Mouse (Mus musculus): ENCODE results near the gene Dnajb12. TPM values are rescaled to one million over a fixed set of nuclear protein-coding genes. Genes with fewer than 3 reads are reported as not detected.

Dnajb12 gene
- total and polyA plus RNA-seq, 3 experiments: 13.3 to 217 (median 41.7) TPM

GRCm38 (mm10) chr10:59889339-59889738, 10.0 kb downstream of the Dnajb12 start:
- Histone ChIP-seq H3K9ac (ENCODE audit: control insufficient read depth, low read depth, low read length, poor library complexity, severe bottlenecking) (no peak overlapping the region), H3K36me3 (ENCODE audit: control insufficient read depth in 1 of 2, insufficient read depth in 2 of 2, low read length in 2 of 2) (peaks cover 2 to 13% of the 10 kb centered on the region in 2 experiments; a peak in 3 of 4 replicates), H3K4me1 (ENCODE audit: control insufficient read depth in 1 of 2, insufficient read depth in 2 of 2, low read length in 2 of 2) (peaks cover 10 to 20% of the 10 kb centered on the region in 2 experiments), H3K4me3 (ENCODE audit: control insufficient read depth in 1 of 2, insufficient read depth in 1 of 2, low read depth in 2 of 2, low read length in 2 of 2) (no peak overlapping the region), H3K79me2 (ENCODE audit: control insufficient read depth, insufficient read depth, low read length, poor library complexity) (peaks cover 14% of the 10 kb centered on the region), H3K9me3 (replicated peaks; ENCODE audit: insufficient read depth, low read length) (no peaks in the 10 kb centered on the region), H3K27me3 (ENCODE audit: control insufficient read depth in 1 of 2, insufficient read depth in 2 of 2, low read length in 2 of 2) (no peaks in the 10 kb centered on the region), H3K27ac (ENCODE audit: control insufficient read depth, low read depth, low read length) (no peak overlapping the region)
- TF ChIP-seq MXI1 (IDR thresholded peaks at IDR 0.05; ENCODE audit: low read depth, low read length): no peak
- TF ChIP-seq KAT2A (conservative IDR thresholded peaks at IDR 0.05; ENCODE audit: low read depth, low read length): no peak
- TF ChIP-seq POLR2AphosphoS2 (IDR thresholded peaks at IDR 0.05; ENCODE audit: low read length): no peak
- no peak for TF ChIP-seq TCF12 (IDR thresholded peaks at IDR 0.05; ENCODE audit: low read depth, low read length)
- no peak for TF ChIP-seq ZMIZ1 (IDR thresholded peaks at IDR 0.05; ENCODE audit: low read depth, low read length)
- TF ChIP-seq POLR2A (IDR thresholded peaks at IDR 0.05; ENCODE audit: control insufficient read depth in 1 of 2, insufficient read depth in 1 of 2, low read depth in 1 of 2, low read length in 2 of 2, poor library complexity in 1 of 2): no peak
- TF ChIP-seq TBP (IDR thresholded peaks at IDR 0.05; ENCODE audit: low read depth, low read length): no peak
- TF ChIP-seq ZKSCAN1 (IDR thresholded peaks at IDR 0.05; ENCODE audit: low read depth, low read length): no peak
- TF ChIP-seq USF2 (IDR thresholded peaks at IDR 0.05; ENCODE audit: borderline replicate concordance in 1 of 2, insufficient read depth in 1 of 2, low read depth in 1 of 2, low read length in 2 of 2): no peak
- DNase-seq (ENCODE audit: low read depth, low spot score): no peak

DNA sequence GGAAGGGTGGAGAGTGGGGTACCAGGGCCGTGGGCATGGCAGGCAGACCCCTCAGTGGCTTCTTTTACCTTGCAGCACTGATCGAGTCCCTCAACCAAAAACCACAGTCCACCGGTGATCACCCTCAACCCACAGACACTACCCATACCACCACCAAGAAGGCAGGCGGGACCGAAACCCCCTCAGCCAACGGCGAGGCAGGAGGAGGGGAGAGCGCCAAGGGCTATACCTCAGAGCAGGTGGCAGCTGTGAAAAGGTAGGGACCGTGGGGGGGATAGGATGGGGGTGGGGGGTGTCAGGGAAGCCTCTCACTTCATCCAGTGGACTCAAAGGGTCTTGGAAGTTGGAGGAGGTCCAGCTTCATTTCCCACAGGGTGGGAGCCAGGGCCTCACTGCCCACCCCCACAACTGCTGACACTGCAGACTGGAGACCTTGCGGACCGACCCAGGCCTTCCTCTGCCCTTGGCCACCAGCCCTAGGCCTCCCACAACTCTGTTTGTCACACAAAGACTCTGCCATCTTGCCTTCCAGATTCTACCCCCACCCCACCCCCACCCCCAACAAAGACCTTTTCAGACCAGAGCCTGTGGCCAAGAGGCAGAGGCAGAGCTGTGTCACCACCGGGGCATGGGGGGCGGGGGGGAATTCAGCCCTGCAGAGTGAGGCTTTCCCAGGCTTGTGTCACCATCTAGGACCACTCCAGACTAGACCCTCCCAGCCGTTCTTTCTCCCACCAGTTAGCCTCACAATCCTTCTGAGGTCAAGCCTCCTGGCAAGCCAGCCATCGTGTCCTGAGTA, 10.8 kb downstream of the Dnajb12 start:
- no peaks in the 10 kb centered on the region for H3K27me3 ChIP-seq (ENCODE audit: control insufficient read depth in 1 of 2, insufficient read depth in 2 of 2, low read length in 2 of 2)
- no peaks in the 10 kb centered on the region for H3K9me3 ChIP-seq (replicated peaks; ENCODE audit: insufficient read depth, low read length)
- H3K9ac ChIP-seq (ENCODE audit: control insufficient read depth, low read depth, low read length, poor library complexity, severe bottlenecking): no peak overlapping the region
- H3K4me3 ChIP-seq (ENCODE audit: control insufficient read depth in 1 of 2, insufficient read depth in 1 of 2, low read depth in 2 of 2, low read length in 2 of 2): no peak overlapping the region
- DNase-seq (ENCODE audit: low read depth, low spot score): no peak
- H3K36me3 ChIP-seq (ENCODE audit: control insufficient read depth in 1 of 2, insufficient read depth in 2 of 2, low read length in 2 of 2): peaks cover 2 to 13% of the 10 kb centered on the region in 2 experiments; a peak in 3 of 4 replicates
- TF ChIP-seq MAX (IDR thresholded peaks at IDR 0.05; ENCODE audit: low read length): no peak
- no peak for TF ChIP-seq RCOR1 (IDR thresholded peaks at IDR 0.05; ENCODE audit: low read depth, low read length)
- TF ChIP-seq BHLHE40 (IDR thresholded peaks at IDR 0.05; ENCODE audit: borderline replicate concordance, low read depth, low read length): no peak
- no peak for TF ChIP-seq TCF12 (IDR thresholded peaks at IDR 0.05; ENCODE audit: low read depth, low read length)
- no peak for TF ChIP-seq UBTF (IDR thresholded peaks at IDR 0.05; ENCODE audit: borderline replicate concordance, insufficient read depth, low read depth, low read length)
- TF ChIP-seq HCFC1 (IDR thresholded peaks at IDR 0.05; ENCODE audit: low read depth, low read length): no peak
- no peak for TF ChIP-seq USF2 (IDR thresholded peaks at IDR 0.05; ENCODE audit: borderline replicate concordance in 1 of 2, insufficient read depth in 1 of 2, low read depth in 1 of 2, low read length in 2 of 2)
- H3K79me2 ChIP-seq (ENCODE audit: control insufficient read depth, insufficient read depth, low read length, poor library complexity): peaks cover 10% of the 10 kb centered on the region
- H3K4me1 ChIP-seq (ENCODE audit: control insufficient read depth in 1 of 2, insufficient read depth in 2 of 2, low read length in 2 of 2): peaks cover 10 to 20% of the 10 kb centered on the region in 2 experiments
- H3K27ac ChIP-seq (ENCODE audit: control insufficient read depth, low read depth, low read length): no peak overlapping the region

All from MEL (cell line).